Mouse (Mus musculus) kidney, adult 2 months (tissue): ENCODE measurements around the gene Sh3rf1. TPM values are rescaled to one million over a fixed set of nuclear protein-coding genes. Genes with fewer than 3 reads are reported as not detected.
A peak's percentile ranks its signal among the peaks of the same experiment; 100 is the strongest.

Experiments
- DNase-seq: peaks from one replicate; pipeline ENCODE4 v3.0.0; 2021
- H3K27ac ChIP-seq: fragments of 200-500 bp; 2 replicates; pipeline ENCODE4 v1.5.1; 2012; ENCODE audit warnings: low read depth, low read length, control low read depth, inconsistent platforms; ENCODE audit not compliant: insufficient read depth
- H3K27me3 ChIP-seq: fragments of 200-500 bp; replicated peaks from 2 replicates; pipeline ENCODE4 v1.6.1; 2012; ENCODE audit warnings: mild to moderate bottlenecking, moderate library complexity, low read length, inconsistent platforms; ENCODE audit not compliant: control insufficient read depth, insufficient read depth
- H3K36me3 ChIP-seq: fragments of 200-500 bp; 2 replicates; pipeline ENCODE4 v1.6.1; 2012; ENCODE audit warnings: mild to moderate bottlenecking, moderate library complexity, low read length, inconsistent platforms; ENCODE audit not compliant: control insufficient read depth, insufficient read depth
- H3K4me1 ChIP-seq: fragments of 200-500 bp; 2 replicates; pipeline ENCODE4 v1.6.1; 2011; ENCODE audit warnings: low read length; ENCODE audit not compliant: control insufficient read depth, insufficient read depth
- H3K4me3 ChIP-seq: fragments of 200-500 bp; 2 replicates; pipeline ENCODE4 v1.5.1; 2011; ENCODE audit warnings: mild to moderate bottlenecking, low read depth, low read length, control low read depth; ENCODE audit not compliant: insufficient read depth
- CTCF ChIP-seq: fragments of 200-500 bp; conservative IDR thresholded peaks from 2 replicates; pipeline ENCODE4 v1.5.1; 2011; ENCODE audit warnings: low read depth, mild to moderate bottlenecking, control low read depth, low read length, moderate library complexity, mixed read lengths; ENCODE audit not compliant: insufficient read depth, insufficient read length
- POLR2A ChIP-seq: fragments of 200-500 bp; IDR thresholded peaks from one replicate; pipeline ENCODE4 v1.6.1; 2011; ENCODE audit warnings: low read depth, low read length, control low read depth
- WGBS: fragments of 180-500 bp; shearing (Covaris S2); methylation state at CpG from one replicate; pipeline ENCODE4 v1.1.7; 2018; 5-methylcytosine and 5-hydroxymethylcytosine counted together
- polyA plus RNA-seq: library from polyadenylated mRNA; depleted of rRNA; stranded (reverse); fragments of >200 nt; gene quantifications from 2 replicates; pipeline ENCODE4 v1.2.3, GENCODE M21; 2012

Gene Sh3rf1
- polyA plus RNA-seq, 1 experiment, result 14.4 TPM

DNA sequence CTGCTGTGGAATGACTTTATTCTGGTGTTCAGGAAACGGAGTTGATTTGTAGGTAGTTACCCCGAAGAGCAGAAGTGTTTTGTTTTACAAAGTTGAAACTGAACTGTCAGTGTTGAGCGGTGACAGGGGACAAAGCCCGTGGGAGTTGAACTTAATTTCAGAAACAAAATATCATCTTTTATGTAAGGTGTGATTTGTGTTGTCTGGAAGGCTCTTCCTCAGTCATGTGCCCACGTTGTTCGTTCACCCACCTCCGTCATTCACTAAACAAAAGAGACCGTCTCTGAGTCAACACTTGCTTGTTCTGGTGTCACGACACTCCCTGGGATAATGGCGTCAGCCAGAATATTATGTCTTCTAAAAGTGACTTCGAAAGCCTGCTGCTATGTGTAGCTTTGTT is 46.3 kb downstream of the Sh3rf1 start:
- peaks cover 61% of the 10 kb centered on the region for H3K4me1 ChIP-seq
- H3K27ac ChIP-seq, result peak overlapping the region; percentile 56
- no peak for DNase-seq
- no peaks in the 10 kb centered on the region for H3K27me3 ChIP-seq
- 49% methylated on average over 11 of the region's 11 CpGs for WGBS
- H3K36me3 ChIP-seq, result no peaks in the 10 kb centered on the region
- TF ChIP-seq POLR2A (no peak), CTCF (no peak)
- no peak overlapping the region for H3K4me3 ChIP-seq

DNA sequence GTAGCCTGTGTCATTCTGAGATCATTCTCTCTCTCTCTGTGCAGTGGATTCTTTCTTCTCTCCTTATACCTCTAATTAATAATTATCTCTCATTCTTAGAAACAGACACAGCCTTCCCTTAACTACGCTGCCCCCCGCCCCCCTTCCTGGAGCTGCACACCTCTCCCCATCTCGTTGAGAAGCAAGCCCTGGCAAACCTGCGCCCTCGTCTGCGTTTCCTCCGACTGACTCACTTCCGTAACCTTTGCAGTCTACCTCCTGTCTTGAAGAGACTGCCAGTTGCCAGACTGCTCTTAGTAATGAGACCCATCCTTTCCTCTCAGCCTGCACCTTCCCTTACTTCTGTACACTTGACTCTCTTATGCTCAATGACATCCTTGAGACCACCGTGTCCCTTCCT is 46.9 kb downstream of the Sh3rf1 start:
- peak; percentile 81 for DNase-seq
- 51% methylated on average over 9 of the region's 9 CpGs for WGBS
- Histone ChIP-seq H3K4me3 (no peak overlapping the region), H3K27me3 (no peaks in the 10 kb centered on the region), H3K27ac (peak overlapping the region; percentile 56), H3K36me3 (no peaks in the 10 kb centered on the region), H3K4me1 (peaks cover 63% of the 10 kb centered on the region)
- TF ChIP-seq CTCF, result no peak

GRCm38 (mm10) chr8:61270961-61271360 is 47.3 kb downstream of the Sh3rf1 start:
- peak overlapping the region; percentile 99 for H3K27ac ChIP-seq
- H3K36me3 ChIP-seq, result no peaks in the 10 kb centered on the region
- H3K4me1 ChIP-seq, result peaks cover 64% of the 10 kb centered on the region
- DNase-seq, result no peak
- TF ChIP-seq CTCF (no peak), POLR2A (no peak)
- H3K4me3 ChIP-seq, result no peak overlapping the region
- 61% methylated on average over 4 of the region's 6 CpGs for WGBS
- no peaks in the 10 kb centered on the region for H3K27me3 ChIP-seq

- TF ChIP-seq CTCF (no peak), POLR2A (no peak)
- DNase-seq, result peak; percentile 61
- Histone ChIP-seq H3K4me1 (peaks cover 75% of the 10 kb centered on the region), H3K27ac (peak overlapping the region; percentile 99), H3K4me3 (no peak overlapping the region), H3K36me3 (no peaks in the 10 kb centered on the region), H3K27me3 (no peaks in the 10 kb centered on the region)
- 38% methylated on average over 3 of the region's 3 CpGs for WGBS
These were observed 49.2 kb downstream of the Sh3rf1 start for GRCm38 (mm10) chr8:61272838-61273237.

- H3K27ac ChIP-seq, result peak overlapping the region; percentile 99
- DNase-seq, result peak; percentile 93
- WGBS, result 36% methylated on average over 17 of the region's 17 CpGs
- no peak overlapping the region; the same call in 1 of the 2 replicates for H3K4me3 ChIP-seq
- peaks cover 75% of the 10 kb centered on the region for H3K4me1 ChIP-seq
- no peaks in the 10 kb centered on the region for H3K36me3 ChIP-seq
- TF ChIP-seq POLR2A (no peak), CTCF (no peak)
- H3K27me3 ChIP-seq, result no peaks in the 10 kb centered on the region
These were observed 49.9 kb downstream of the Sh3rf1 start for GRCm38 (mm10) chr8:61273307-61274221.

- H3K27ac ChIP-seq, result peak overlapping the region; percentile 99
- TF ChIP-seq POLR2A (peak; percentile 34), CTCF (no peak)
- DNase-seq, result peak; percentile 90
- no peak overlapping the region for H3K4me3 ChIP-seq
- no peaks in the 10 kb centered on the region for H3K36me3 ChIP-seq
- WGBS, result 22% methylated on average over 10 of the region's 10 CpGs
- peaks cover 72% of the 10 kb centered on the region for H3K4me1 ChIP-seq
- H3K27me3 ChIP-seq, result no peaks in the 10 kb centered on the region
These were observed 51.2 kb downstream of the Sh3rf1 start for GRCm38 (mm10) chr8:61274602-61275462.
